ENCODE assay signal across 40 mouse cellular contexts in the genomic region with DNA sequence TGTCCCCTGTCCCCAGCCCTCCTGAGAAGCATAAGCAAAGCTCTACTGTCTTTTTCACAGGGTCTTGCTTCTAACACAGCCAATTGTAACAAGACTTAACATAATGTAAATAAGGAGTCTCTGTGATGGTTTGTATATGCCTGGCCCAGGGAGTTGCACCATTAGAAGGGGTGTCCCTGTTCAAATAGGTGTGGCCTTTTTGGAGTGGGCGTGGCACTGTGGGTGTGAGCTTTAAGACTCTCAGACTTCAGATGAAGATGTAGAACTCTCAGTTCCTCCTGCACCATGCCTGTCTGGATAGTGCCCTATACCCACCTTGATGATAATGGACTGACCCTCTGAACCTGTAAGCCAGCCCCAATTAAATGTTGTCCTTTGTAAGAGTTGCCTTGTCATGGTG. TPM values are rescaled to one million over a fixed set of nuclear protein-coding genes. Genes with fewer than 3 reads are reported as not detected.
A peak's percentile ranks its signal among the peaks of the same experiment; 100 is the strongest.
DNase-seq lines count a peak whose midpoint lies in the region; ATAC-seq lines count a peak whose summit lies in the region.
"Had no signal": no experiment of that assay in that cellular context is flagged by ENCODE, and none has a peak within 500 bp of the region (broad histone marks: within the 10 kb centered on the region; RNA-seq: fewer than 3 reads in every experiment).

No protein-coding gene starts in this region.

- no peaks in the 10 kb centered on the region for H3K9me3 ChIP-seq in liver, embryonic 11.5 days (ENCODE audit: control insufficient read depth, low read length)
- H3K9me3 ChIP-seq: forebrain, embryonic 10.5 days; G1E; heart, embryonic 12.5 days; limb, embryonic 12.5 days; liver, embryonic 15.5 days; lung, embryonic 15.5 days; neural tube, embryonic 15.5 days had no signal

- DNase-seq in R1 (ENCODE audit: low read depth, low spot score) = peak; percentile 9
- DNase-seq in c-Kit-positive CD71-positive TER-119-negative erythroid progenitor cells, embryonic 14.5 days (ENCODE audit: low read depth) = peak; percentile 47
- DNase-seq in liver, embryonic 11.5 days (ENCODE audit: low spot score) = no peak
- no peak for DNase-seq in T-cell, adult 2 months (ENCODE audit: low spot score)
- DNase-seq in heart, adult 9 months (ENCODE audit: low spot score in 2 of 2) = no peak
- no peak for DNase-seq in right cerebral cortex, postnatal 4 days
- DNase-seq: adrenal gland, postnatal 25 days; B cell, adult 2 months; cerebellum, adult 9-10 months; cerebellum, postnatal 36 days; gastrocnemius, postnatal 14 days; heart, adult 18-20 months; kidney, adult 9 months; kidney, postnatal 10 days; midbrain, embryonic 14.5 days; retina, postnatal 1 day; right cerebral cortex, postnatal 14 days; spleen, adult 18-20 months; thymus, adult 2 months; thymus, postnatal 4 days had no signal

- H3K27ac ChIP-seq in liver, embryonic 11.5 days (ENCODE audit: low read depth, low read length) = no peak overlapping the region
- H3K27ac ChIP-seq: forebrain, embryonic 10.5 days; hindbrain, embryonic 14.5 days; limb, embryonic 12.5 days; liver, embryonic 15.5 days; lung, embryonic 15.5 days; neural tube, embryonic 15.5 days; stomach, postnatal 0 days had no signal

- H3K9ac ChIP-seq in liver, embryonic 11.5 days (ENCODE audit: low read depth, low read length) = no peak overlapping the region
- H3K9ac ChIP-seq: heart, embryonic 12.5 days; hindbrain, embryonic 14.5 days; limb, embryonic 12.5 days; liver, embryonic 15.5 days; lung, embryonic 15.5 days; neural tube, embryonic 15.5 days had no signal

- peak; percentile 41; the same call in 1 of the 2 replicates for ATAC-seq in liver, embryonic 11.5 days (replicated peaks; ENCODE audit: low FRiP score)
- peak; percentile 64; the same call in 1 of the 2 replicates for ATAC-seq in megakaryocyte progenitor cell, adult 5-6 weeks (replicated peaks; ENCODE audit: poor library complexity)
- ATAC-seq: intestine, postnatal 0 days had no signal

- no peaks in the 10 kb centered on the region for H3K36me3 ChIP-seq in liver, embryonic 11.5 days (ENCODE audit: control insufficient read depth, insufficient read depth, low read length)

- no peak overlapping the region for H3K4me3 ChIP-seq in liver, embryonic 11.5 days (ENCODE audit: low read depth, low read length)
- H3K4me3 ChIP-seq: forebrain, embryonic 10.5 days; heart, embryonic 12.5 days; limb, embryonic 12.5 days; liver, embryonic 15.5 days; lung, embryonic 15.5 days; megakaryocyte, embryonic 14.5 days; neural tube, embryonic 15.5 days had no signal

- H3K4me2 ChIP-seq in liver, embryonic 11.5 days = no peak overlapping the region
- H3K4me2 ChIP-seq: heart, embryonic 12.5 days; hindbrain, embryonic 14.5 days; limb, embryonic 12.5 days; liver, embryonic 15.5 days; lung, embryonic 15.5 days; neural tube, embryonic 15.5 days had no signal

- H3K27me3 ChIP-seq in liver, embryonic 11.5 days (replicated peaks; ENCODE audit: control insufficient read depth, insufficient read depth, low read length) = no peaks in the 10 kb centered on the region
- H3K27me3 ChIP-seq: heart, embryonic 12.5 days; limb, embryonic 12.5 days; liver, embryonic 15.5 days; lung, embryonic 15.5 days; megakaryocyte, embryonic 14.5 days; neural tube, embryonic 15.5 days had no signal

- 0 out of 2 replicates have a peak, but pooled peaks cover 3% of the 10 kb centered on the region for H3K4me1 ChIP-seq in liver, embryonic 11.5 days (replicated peaks; ENCODE audit: control insufficient read depth, insufficient read depth, low read length)
- H3K4me1 ChIP-seq: forebrain, embryonic 10.5 days; heart, embryonic 12.5 days; limb, embryonic 12.5 days; lung, embryonic 15.5 days; megakaryocyte, embryonic 14.5 days; neural tube, embryonic 15.5 days had no signal

- 78% methylated on average over 1 of the region's 1 CpGs for WGBS in liver, embryonic 11.5 days

RNA-seq across cellular contexts. Expression of a gene that starts 11.1 kb away (rescaled TPM):
- 65.3 and 73.3 TPM in 2 replicates for polyA plus RNA-seq in liver, embryonic 11.5 days (2014; fragmentation: Nextera tagmentation; extraction: Ambion mirVana)
- total RNA-seq in megakaryocyte progenitor cell, adult 5-6 weeks (2015) = 41.5 and 62.0 TPM in 2 replicates
- 14.3 and 17.6 TPM in 2 replicates for total RNA-seq in megakaryocyte progenitor cell, adult 5-6 weeks (2017)

RNA-seq across cellular contexts. Expression of a gene that starts 19.9 kb away (rescaled TPM):
- polyA plus RNA-seq in liver, embryonic 11.5 days (2014; fragmentation: Nextera tagmentation; extraction: Ambion mirVana) = not detected in 2 replicates
- total RNA-seq in megakaryocyte progenitor cell, adult 5-6 weeks (2015) = 0.86 and 1.1 TPM in 2 replicates
- total RNA-seq in megakaryocyte progenitor cell, adult 5-6 weeks (2017) = 0.78 and 2.0 TPM in 2 replicates
- total RNA-seq: adrenal gland, adult 18-20 months; adrenal gland, postnatal 25 days; gastrocnemius, postnatal 14 days; heart, adult 18-20 months; hematopoietic stem cell, adult 5-6 weeks; layer of hippocampus, adult 18-20 months; layer of hippocampus, postnatal 10 days; left cerebral cortex, adult 18-20 months; left cerebral cortex, postnatal 14 days had no signal
- polyA plus RNA-seq: embryonic facial prominence, embryonic 11.5 days; forebrain, embryonic 10.5 days; G1E; heart, embryonic 12.5 days; hindbrain, embryonic 14.5 days; limb, embryonic 12.5 days; neural tube, embryonic 15.5 days; stomach, postnatal 0 days had no signal

RNA-seq across cellular contexts. Expression of a gene that starts 24.2 kb away (rescaled TPM):
- polyA plus RNA-seq in liver, embryonic 11.5 days (2014; fragmentation: Nextera tagmentation; extraction: Ambion mirVana) = not detected in 2 replicates
- total RNA-seq in megakaryocyte progenitor cell, adult 5-6 weeks (2015) = not detected in 2 replicates
- not detected in 2 replicates for total RNA-seq in megakaryocyte progenitor cell, adult 5-6 weeks (2017)
- total RNA-seq: adrenal gland, adult 18-20 months; adrenal gland, postnatal 25 days; G1E; gastrocnemius, postnatal 14 days; heart, adult 18-20 months; hematopoietic stem cell, adult 5-6 weeks; layer of hippocampus, adult 18-20 months; layer of hippocampus, postnatal 10 days; left cerebral cortex, adult 18-20 months; left cerebral cortex, postnatal 14 days had no signal
- polyA plus RNA-seq: embryonic facial prominence, embryonic 11.5 days; forebrain, embryonic 10.5 days; G1E; heart, embryonic 12.5 days; heart, postnatal 0 days; hindbrain, embryonic 14.5 days; intestine, postnatal 0 days; limb, embryonic 12.5 days; liver, embryonic 15.5 days; lung, embryonic 15.5 days; midbrain, embryonic 14.5 days; neural tube, embryonic 15.5 days; stomach, postnatal 0 days; thymus, adult 2 months had no signal

Comparison
In these comparisons a context has a peak if more than half of its experiments do, and no peak if none do; other contexts are left out.
1. DNase-seq: peak in R1 (single experiment) and c-Kit-positive CD71-positive TER-119-negative erythroid progenitor cells, embryonic 14.5 days (single experiment); none in liver, embryonic 11.5 days (single experiment), T-cell, adult 2 months (single experiment), heart, adult 9 months (0 of 2) and right cerebral cortex, postnatal 4 days (single experiment).